Mouse (Mus musculus) gastrocnemius, adult 8-10 months (tissue): ENCODE data around the gene Gm9049. TPM values are rescaled to one million over a fixed set of nuclear protein-coding genes. Genes with fewer than 3 reads are reported as not detected.
"Not testable (repeated sequence)": the region's sequence is repeated elsewhere in the genome, so short reads cannot be mapped to it uniquely, and the experiment has no call there.

ENCODE experiments used
- DNase-seq, 2 experiments: peaks; one replicate each; pipeline ENCODE4 v3.0.0; 2022; ENCODE audit warnings: low spot score in 2 of 2
- total RNA-seq, 4 experiments: library from RNA; stranded (reverse); gene quantifications; 2 replicates each; pipeline ENCODE4 v1.2.4; 2022

The Gm9049 gene
- not detected for total RNA-seq

DNA sequence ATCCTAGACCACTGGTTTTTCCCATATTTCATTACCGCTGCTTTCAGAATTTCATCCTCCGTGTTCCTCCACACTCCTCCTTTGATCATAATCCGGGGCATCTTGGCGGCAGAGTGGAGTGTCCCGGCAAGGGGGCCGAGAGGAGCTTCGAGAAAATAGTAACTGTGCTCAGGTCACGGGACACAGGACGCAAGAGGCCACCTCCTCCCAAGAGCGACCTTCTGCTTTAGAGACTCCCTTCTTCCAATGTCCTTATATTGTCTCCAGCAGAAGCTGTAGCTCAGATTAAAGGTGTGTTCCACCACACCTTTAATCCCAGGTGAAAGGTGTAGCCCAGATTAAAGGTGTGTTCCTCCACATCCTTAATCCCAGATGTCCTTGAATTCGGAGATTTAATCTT, at the start of gene Gm9049:
TSS of gene Gm9049 (minus strand) at position 101 of the 400 bp plus-strand sequence.
- not testable (repeated sequence) for DNase-seq

DNA sequence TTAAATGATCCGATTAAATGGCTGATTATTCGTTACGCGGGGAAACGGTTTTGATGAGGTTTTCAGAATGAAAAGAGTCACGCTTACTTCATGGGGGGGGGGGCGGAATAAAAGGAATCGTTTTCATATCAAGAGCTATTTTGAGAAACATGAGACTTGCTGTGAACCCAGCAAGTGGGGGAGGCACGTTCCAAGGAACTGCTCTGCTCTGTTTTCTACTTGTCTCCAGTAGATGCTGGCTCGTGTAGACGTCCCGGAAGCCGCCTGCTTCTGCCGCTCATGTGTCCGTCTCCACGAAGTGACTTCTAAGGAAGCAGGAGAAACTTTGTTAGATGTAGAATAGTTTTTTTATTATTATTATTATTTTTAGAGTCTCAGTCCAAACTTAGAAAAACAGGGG, 46.0 kb upstream of the Gm9049 start:
- no peak for DNase-seq

DNA sequence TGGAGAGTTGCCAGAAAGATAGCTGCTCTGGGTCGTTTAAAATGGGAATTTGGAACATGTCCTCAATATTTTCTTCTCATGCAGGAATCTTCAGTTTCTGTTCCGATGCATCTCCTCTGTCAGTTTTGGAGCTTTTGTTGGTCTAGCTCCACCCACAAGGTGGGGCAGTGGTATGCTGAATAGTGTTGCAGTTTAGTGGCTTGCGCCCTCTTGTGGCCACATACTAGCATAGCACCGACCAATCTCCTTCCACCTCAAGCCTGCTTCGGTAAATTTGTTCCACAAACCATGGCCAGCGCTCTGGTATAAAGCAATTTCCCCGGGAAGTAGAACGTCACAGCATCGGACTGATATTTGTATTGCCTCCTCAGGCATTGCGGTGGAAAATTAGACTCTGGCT, 16.5 kb upstream of the Gm9049 start:
- peak; percentile 33 to 46 for DNase-seq

DNA sequence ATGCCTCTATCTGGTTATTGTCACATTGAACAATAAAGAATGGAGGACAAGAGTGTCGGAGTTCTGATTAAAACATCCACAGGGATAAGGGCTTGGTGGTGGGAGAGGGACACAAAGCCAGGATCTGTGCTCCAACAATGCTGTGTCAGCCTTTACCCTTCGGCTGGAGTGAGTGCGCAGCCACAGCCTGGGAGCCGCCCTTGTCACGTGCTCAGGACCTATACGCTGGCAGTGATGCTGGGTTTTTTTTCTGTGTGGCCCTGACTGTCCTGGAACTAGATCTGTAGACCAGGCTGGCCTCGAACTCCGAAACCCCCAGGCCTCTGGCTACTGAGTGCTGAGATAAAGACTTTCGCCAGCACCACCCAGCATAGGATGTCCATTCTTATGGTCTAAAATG, 15.6 kb upstream of the Gm9049 start:
- DNase-seq = no peak

DNA sequence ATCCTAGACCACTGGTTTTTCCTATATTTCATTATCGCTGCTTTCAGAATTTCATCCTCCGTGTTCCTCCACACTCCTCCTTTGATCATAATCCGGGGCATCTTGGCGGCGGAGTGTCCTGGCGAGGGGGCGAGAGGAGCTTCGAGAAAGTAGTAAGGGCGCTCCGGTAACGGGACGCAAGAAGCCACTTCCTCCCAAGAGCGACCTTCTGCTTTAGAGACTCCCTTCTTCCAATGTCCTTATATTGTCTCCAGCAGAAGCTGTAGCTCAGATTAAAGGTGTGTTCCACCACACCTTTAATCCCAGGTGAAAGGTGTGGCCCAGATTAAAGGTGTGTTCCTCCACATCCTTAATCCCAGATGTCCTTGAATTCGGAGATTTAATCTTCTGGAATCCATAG, 5.3 kb downstream of the Gm9049 start, which contains the start of gene Gm9048:
TSS of gene Gm9048 (minus strand) at position 101 of the 400 bp plus-strand sequence.
- not testable (repeated sequence) for DNase-seq

DNA sequence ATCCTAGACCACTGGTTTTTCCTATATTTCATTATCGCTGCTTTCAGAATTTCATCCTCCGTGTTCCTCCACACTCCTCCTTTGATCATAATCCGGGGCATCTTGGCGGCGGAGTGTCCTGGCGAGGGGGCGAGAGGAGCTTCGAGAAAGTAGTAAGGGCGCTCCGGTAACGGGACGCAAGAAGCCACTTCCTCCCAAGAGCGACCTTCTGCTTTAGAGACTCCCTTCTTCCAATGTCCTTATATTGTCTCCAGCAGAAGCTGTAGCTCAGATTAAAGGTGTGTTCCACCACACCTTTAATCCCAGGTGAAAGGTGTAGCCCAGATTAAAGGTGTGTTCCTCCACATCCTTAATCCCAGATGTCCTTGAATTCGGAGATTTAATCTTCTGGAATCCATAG, 10.8 kb downstream of the Gm9049 start, which contains the start of gene Gm9046:
TSS of gene Gm9046 (minus strand) at position 101 of the 400 bp plus-strand sequence.
- DNase-seq = not testable (repeated sequence)

DNA sequence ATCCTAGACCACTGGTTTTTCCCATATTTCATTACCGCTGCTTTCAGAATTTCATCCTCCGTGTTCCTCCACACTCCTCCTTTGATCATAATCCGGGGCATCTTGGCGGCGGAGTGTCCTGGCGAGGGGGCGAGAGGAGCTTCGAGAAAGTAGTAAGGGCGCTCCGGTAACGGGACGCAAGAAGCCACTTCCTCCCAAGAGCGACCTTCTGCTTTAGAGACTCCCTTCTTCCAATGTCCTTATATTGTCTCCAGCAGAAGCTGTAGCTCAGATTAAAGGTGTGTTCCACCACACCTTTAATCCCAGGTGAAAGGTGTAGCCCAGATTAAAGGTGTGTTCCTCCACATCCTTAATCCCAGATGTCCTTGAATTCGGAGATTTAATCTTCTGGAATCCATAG, 16.2 kb downstream of the Gm9049 start, which contains the start of gene Gm9045:
TSS of gene Gm9045 (minus strand) at position 101 of the 400 bp plus-strand sequence.
- DNase-seq = not testable (repeated sequence)

DNA sequence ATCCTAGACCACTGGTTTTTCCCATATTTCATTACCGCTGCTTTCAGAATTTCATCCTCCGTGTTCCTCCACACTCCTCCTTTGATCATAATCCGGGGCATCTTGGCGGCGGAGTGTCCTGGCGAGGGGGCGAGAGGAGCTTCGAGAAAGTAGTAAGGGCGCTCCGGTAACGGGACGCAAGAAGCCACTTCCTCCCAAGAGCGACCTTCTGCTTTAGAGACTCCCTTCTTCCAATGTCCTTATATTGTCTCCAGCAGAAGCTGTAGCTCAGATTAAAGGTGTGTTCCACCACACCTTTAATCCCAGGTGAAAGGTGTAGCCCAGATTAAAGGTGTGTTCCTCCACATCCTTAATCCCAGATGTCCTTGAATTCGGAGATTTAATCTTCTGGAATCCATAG, 21.6 kb downstream of the Gm9049 start, which contains the start of gene Gm9044:
TSS of gene Gm9044 (minus strand) at position 101 of the 400 bp plus-strand sequence.
- not testable (repeated sequence) for DNase-seq

DNA sequence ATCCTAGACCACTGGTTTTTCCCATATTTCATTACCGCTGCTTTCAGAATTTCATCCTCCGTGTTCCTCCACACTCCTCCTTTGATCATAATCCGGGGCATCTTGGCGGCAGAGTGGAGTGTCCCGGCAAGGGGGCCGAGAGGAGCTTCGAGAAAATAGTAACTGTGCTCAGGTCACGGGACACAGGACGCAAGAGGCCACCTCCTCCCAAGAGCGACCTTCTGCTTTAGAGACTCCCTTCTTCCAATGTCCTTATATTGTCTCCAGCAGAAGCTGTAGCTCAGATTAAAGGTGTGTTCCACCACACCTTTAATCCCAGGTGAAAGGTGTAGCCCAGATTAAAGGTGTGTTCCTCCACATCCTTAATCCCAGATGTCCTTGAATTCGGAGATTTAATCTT, 27.0 kb downstream of the Gm9049 start, which contains the start of gene Gm9040:
TSS of gene Gm9040 (minus strand) at position 101 of the 400 bp plus-strand sequence.
- DNase-seq = not testable (repeated sequence)

DNA sequence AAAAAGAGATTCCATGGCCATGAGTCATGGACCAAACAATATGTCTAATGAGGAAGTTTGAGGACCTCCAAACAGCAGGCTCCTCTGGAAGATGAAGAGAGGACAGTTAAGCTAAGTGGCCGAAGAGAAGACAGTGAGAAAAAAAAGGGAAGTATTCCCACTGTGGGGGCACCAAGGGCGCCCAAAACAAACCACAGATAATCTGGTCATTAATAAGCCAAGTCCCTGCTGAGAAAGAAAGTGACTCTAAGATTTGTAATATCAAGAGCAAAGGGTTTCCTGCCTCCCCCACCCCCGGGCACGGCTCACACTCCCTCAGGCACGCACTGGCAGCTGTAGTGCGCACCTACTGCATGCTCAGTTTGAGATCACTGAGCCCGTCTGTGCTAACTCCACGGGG, 34.9 kb downstream of the Gm9049 start:
- no peak for DNase-seq

DNA sequence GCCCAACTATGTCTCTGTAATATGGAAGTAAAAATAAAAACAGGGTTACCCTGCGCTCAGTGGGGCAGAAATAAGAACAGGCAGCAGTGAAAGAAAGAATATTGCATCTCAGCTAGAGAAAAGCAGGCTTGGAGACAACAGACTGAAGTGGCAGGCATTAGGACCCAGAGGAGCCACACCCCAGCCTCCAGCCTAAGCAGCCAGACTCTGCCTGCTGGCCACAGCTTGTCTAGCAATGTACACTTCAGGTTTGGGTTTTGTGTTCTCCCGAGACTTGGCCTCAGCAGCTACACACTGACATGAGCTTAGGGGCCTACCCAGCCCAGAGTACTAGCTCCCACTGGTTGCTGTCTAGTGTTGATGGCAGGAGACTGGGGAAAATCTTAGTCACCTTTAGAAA, 51.8 kb downstream of the Gm9049 start:
- DNase-seq = not testable (repeated sequence)

Other genes starting within 250 kb of the Gm9049 start
- gene Mdm1, start 212.3 kb downstream of the Gm9049 start, total RNA-seq = 1 to 10 TPM; 1.1 to 1.8 (median 1.6) TPM
- not detected for gene Il22, start 149.2 kb downstream of the Gm9049 start, total RNA-seq
- under 1 TPM; 0.29 to 0.54 (median 0.46) TPM for gene Gm32717, start 113.3 kb downstream of the Gm9049 start, total RNA-seq
- gene Gm32802, start 95.4 kb downstream of the Gm9049 start, total RNA-seq = under 1 TPM; 0.29 to 0.54 (median 0.46) TPM
- not detected for gene Iltifb, start 59.1 kb downstream of the Gm9049 start, total RNA-seq
- gene Gm9040, start 27.1 kb downstream of the Gm9049 start, total RNA-seq = not detected
- not detected for gene Gm9044, start 21.7 kb downstream of the Gm9049 start, total RNA-seq
- not detected for gene Gm9045, start 16.3 kb downstream of the Gm9049 start, total RNA-seq
- gene Gm9046, start 10.8 kb downstream of the Gm9049 start, total RNA-seq = not detected
- not detected for gene Gm9048, start 5.4 kb downstream of the Gm9049 start, total RNA-seq
- gene Ifng, start 86.9 kb upstream of the Gm9049 start, total RNA-seq = not detected